Mouse (Mus musculus): Measurements from ENCODE around the gene Pde3b. TPM values are rescaled to one million over a fixed set of nuclear protein-coding genes. Genes with fewer than 3 reads are reported as not detected.
A peak's percentile ranks its signal among the peaks of the same experiment; 100 is the strongest.
"Not testable (repeated sequence)": the region's sequence is repeated elsewhere in the genome, so short reads cannot be mapped to it uniquely, and the experiment has no call there.

Pde3b gene
- polyA plus RNA-seq, 1 experiment from 2014 or later, result 4.5 TPM

GRCm38 (mm10) chr7:114494033-114494432, 79.0 kb downstream of the Pde3b start:
- 89% methylated on average over 5 of the region's 5 CpGs for WGBS
- ATAC-seq, result no peak
- H3K9ac ChIP-seq (replicated peaks; ENCODE audit: low read depth, low read length), result no peak overlapping the region
- no peaks in the 10 kb centered on the region for H3K27me3 ChIP-seq (replicated peaks; ENCODE audit: control insufficient read depth, insufficient read depth, low read length)
- H3K4me3 ChIP-seq (replicated peaks; ENCODE audit: low read length), result no peak overlapping the region
- H3K4me2 ChIP-seq (ENCODE audit: low read length), result no peak overlapping the region
- H3K9me3 ChIP-seq (ENCODE audit: control insufficient read depth, low read length), result no peaks in the 10 kb centered on the region
- H3K36me3 ChIP-seq (ENCODE audit: control insufficient read depth, insufficient read depth), result no peaks in the 10 kb centered on the region
- H3K27ac ChIP-seq (ENCODE audit: low read length), result no peak overlapping the region
- no peaks in the 10 kb centered on the region for H3K4me1 ChIP-seq (replicated peaks; ENCODE audit: control insufficient read depth, insufficient read depth, low read length)

- Histone ChIP-seq H3K4me3 (replicated peaks; ENCODE audit: low read length) (no peak overlapping the region), H3K36me3 (ENCODE audit: control insufficient read depth, insufficient read depth) (no peaks in the 10 kb centered on the region), H3K9me3 (ENCODE audit: control insufficient read depth, low read length) (no peaks in the 10 kb centered on the region), H3K4me2 (ENCODE audit: low read length) (no peak overlapping the region), H3K4me1 (replicated peaks; ENCODE audit: control insufficient read depth, insufficient read depth, low read length) (no peaks in the 10 kb centered on the region), H3K27me3 (replicated peaks; ENCODE audit: control insufficient read depth, insufficient read depth, low read length) (no peaks in the 10 kb centered on the region), H3K9ac (replicated peaks; ENCODE audit: low read depth, low read length) (no peak overlapping the region), H3K27ac (ENCODE audit: low read length) (no peak overlapping the region)
- 90% methylated on average over 1 of the region's 1 CpGs for WGBS
- no peak for ATAC-seq
Measured at GRCm38 (mm10) chr7:114499293-114499692, 84.2 kb downstream of the Pde3b start.

- no peaks in the 10 kb centered on the region for H3K4me1 ChIP-seq (replicated peaks; ENCODE audit: control insufficient read depth, insufficient read depth, low read length)
- H3K4me2 ChIP-seq (ENCODE audit: low read length), result no peak overlapping the region
- H3K36me3 ChIP-seq (ENCODE audit: control insufficient read depth, insufficient read depth), result no peaks in the 10 kb centered on the region
- no peaks in the 10 kb centered on the region for H3K9me3 ChIP-seq (ENCODE audit: control insufficient read depth, low read length)
- WGBS, result 93% methylated on average over 2 of the region's 2 CpGs
- no peak overlapping the region for H3K27ac ChIP-seq (ENCODE audit: low read length)
- H3K27me3 ChIP-seq (replicated peaks; ENCODE audit: control insufficient read depth, insufficient read depth, low read length), result no peaks in the 10 kb centered on the region
- H3K4me3 ChIP-seq (replicated peaks; ENCODE audit: low read length), result no peak overlapping the region
- H3K9ac ChIP-seq (replicated peaks; ENCODE audit: low read depth, low read length), result no peak overlapping the region
- ATAC-seq, result no peak
Measured at GRCm38 (mm10) chr7:114508879-114509278, 93.8 kb downstream of the Pde3b start.

- Histone ChIP-seq H3K9ac (replicated peaks; ENCODE audit: low read depth, low read length) (no peak overlapping the region), H3K27me3 (replicated peaks; ENCODE audit: control insufficient read depth, insufficient read depth, low read length) (no peaks in the 10 kb centered on the region), H3K4me3 (replicated peaks; ENCODE audit: low read length) (no peak overlapping the region), H3K36me3 (ENCODE audit: control insufficient read depth, insufficient read depth) (no peaks in the 10 kb centered on the region), H3K4me1 (replicated peaks; ENCODE audit: control insufficient read depth, insufficient read depth, low read length) (no peaks in the 10 kb centered on the region), H3K9me3 (ENCODE audit: control insufficient read depth, low read length) (no peaks in the 10 kb centered on the region), H3K27ac (ENCODE audit: low read length) (no peak overlapping the region), H3K4me2 (ENCODE audit: low read length) (no peak overlapping the region)
- 94% methylated on average over 1 of the region's 1 CpGs for whole genome bisulfite sequencing
- ATAC-seq, result no peak
Measured at GRCm38 (mm10) chr7:114520122-114520521, 105.0 kb downstream of the Pde3b start.

GRCm38 (mm10) chr7:114526245-114526644, 111.2 kb downstream of the Pde3b start:
- Histone ChIP-seq H3K9ac (replicated peaks; ENCODE audit: low read depth, low read length) (no peak overlapping the region), H3K4me2 (ENCODE audit: low read length) (no peak overlapping the region), H3K27ac (ENCODE audit: low read length) (no peak overlapping the region), H3K27me3 (replicated peaks; ENCODE audit: control insufficient read depth, insufficient read depth, low read length) (no peaks in the 10 kb centered on the region), H3K4me1 (replicated peaks; ENCODE audit: control insufficient read depth, insufficient read depth, low read length) (no peaks in the 10 kb centered on the region), H3K4me3 (replicated peaks; ENCODE audit: low read length) (no peak overlapping the region), H3K36me3 (ENCODE audit: control insufficient read depth, insufficient read depth) (no peaks in the 10 kb centered on the region), H3K9me3 (ENCODE audit: control insufficient read depth, low read length) (no peaks in the 10 kb centered on the region)
- WGBS, result 86% methylated on average over 1 of the region's 1 CpGs
- ATAC-seq, result no peak

GRCm38 (mm10) chr7:114536179-114536578, 121.1 kb downstream of the Pde3b start:
- H3K4me2 ChIP-seq (ENCODE audit: low read length), result no peak overlapping the region
- H3K9me3 ChIP-seq (ENCODE audit: control insufficient read depth, low read length), result no peaks in the 10 kb centered on the region
- H3K9ac ChIP-seq (replicated peaks; ENCODE audit: low read depth, low read length), result no peak overlapping the region
- 100% methylated on average over 1 of the region's 1 CpGs for WGBS
- peaks cover 6% of the 10 kb centered on the region for H3K36me3 ChIP-seq (ENCODE audit: control insufficient read depth, insufficient read depth)
- H3K27ac ChIP-seq (ENCODE audit: low read length), result no peak overlapping the region
- no peak for ATAC-seq
- no peaks in the 10 kb centered on the region for H3K4me1 ChIP-seq (replicated peaks; ENCODE audit: control insufficient read depth, insufficient read depth, low read length)
- H3K27me3 ChIP-seq (replicated peaks; ENCODE audit: control insufficient read depth, insufficient read depth, low read length), result no peaks in the 10 kb centered on the region
- H3K4me3 ChIP-seq (replicated peaks; ENCODE audit: low read length), result no peak overlapping the region

GRCm38 (mm10) chr7:114562531-114563241, 147.6 kb downstream of the Pde3b start, which contains the start of gene Cyp2r1:
TSS of gene Cyp2r1 (minus strand) at chr7:114562972.
- H3K36me3 ChIP-seq (ENCODE audit: control insufficient read depth, insufficient read depth), result no peaks in the 10 kb centered on the region
- H3K4me3 ChIP-seq (replicated peaks; ENCODE audit: low read length), result peak within 1 kb of the TSS; percentile 69
- WGBS, result 1% methylated on average over 56 of the region's 56 CpGs
- ATAC-seq, result peak; percentile 100
- peak within 1 kb of the TSS; percentile 60 for H3K27ac ChIP-seq (ENCODE audit: low read length)
- no peaks in the 10 kb centered on the region for H3K4me1 ChIP-seq (replicated peaks; ENCODE audit: control insufficient read depth, insufficient read depth, low read length)
- H3K9me3 ChIP-seq (ENCODE audit: control insufficient read depth, low read length), result no peaks in the 10 kb centered on the region
- no peaks in the 10 kb centered on the region for H3K27me3 ChIP-seq (replicated peaks; ENCODE audit: control insufficient read depth, insufficient read depth, low read length)
- H3K4me2 ChIP-seq (ENCODE audit: low read length), result peak within 1 kb of the TSS; percentile 86
- peak within 1 kb of the TSS; percentile 72 for H3K9ac ChIP-seq (replicated peaks; ENCODE audit: low read depth, low read length)

GRCm38 (mm10) chr7:114573866-114574265, 158.8 kb downstream of the Pde3b start:
- H3K9ac ChIP-seq (replicated peaks; ENCODE audit: low read depth, low read length); H3K4me3 ChIP-seq (replicated peaks; ENCODE audit: low read length); ATAC-seq; H3K27me3 ChIP-seq (replicated peaks; ENCODE audit: control insufficient read depth, insufficient read depth, low read length); H3K36me3 ChIP-seq (ENCODE audit: control insufficient read depth, insufficient read depth); H3K4me1 ChIP-seq (replicated peaks; ENCODE audit: control insufficient read depth, insufficient read depth, low read length); H3K9me3 ChIP-seq (ENCODE audit: control insufficient read depth, low read length); H3K27ac ChIP-seq (ENCODE audit: low read length); H3K4me2 ChIP-seq (ENCODE audit: low read length): not testable (repeated sequence)
- WGBS, result 96% methylated on average over 4 of the region's 4 CpGs

GRCm38 (mm10) chr7:114576931-114577330, 161.8 kb downstream of the Pde3b start:
- H3K27me3 ChIP-seq (replicated peaks; ENCODE audit: control insufficient read depth, insufficient read depth, low read length), result no peaks in the 10 kb centered on the region
- 75% methylated on average over 3 of the region's 3 CpGs for WGBS
- ATAC-seq, result no peak

GRCm38 (mm10) chr7:114577665-114578064, 162.6 kb downstream of the Pde3b start:
- WGBS, result 82% methylated on average over 1 of the region's 1 CpGs
- no peaks in the 10 kb centered on the region for H3K36me3 ChIP-seq (ENCODE audit: control insufficient read depth, insufficient read depth)
- no peaks in the 10 kb centered on the region for H3K9me3 ChIP-seq (ENCODE audit: control insufficient read depth, low read length)
- H3K4me3 ChIP-seq (replicated peaks; ENCODE audit: low read length), result no peak overlapping the region
- no peak overlapping the region for H3K4me2 ChIP-seq (ENCODE audit: low read length)
- no peaks in the 10 kb centered on the region for H3K4me1 ChIP-seq (replicated peaks; ENCODE audit: control insufficient read depth, insufficient read depth, low read length)
- no peak for ATAC-seq
- H3K27ac ChIP-seq (ENCODE audit: low read length), result no peak overlapping the region
- H3K9ac ChIP-seq (replicated peaks; ENCODE audit: low read depth, low read length), result no peak overlapping the region
- H3K27me3 ChIP-seq (replicated peaks; ENCODE audit: control insufficient read depth, insufficient read depth, low read length), result no peaks in the 10 kb centered on the region

More at GRCm38 (mm10) chr7:114576931-114577330, 161.8 kb downstream of the Pde3b start:
- Histone ChIP-seq H3K9me3 (ENCODE audit: control insufficient read depth, low read length) (no peaks in the 10 kb centered on the region), H3K9ac (replicated peaks; ENCODE audit: low read depth, low read length) (no peak overlapping the region), H3K27ac (ENCODE audit: low read length) (no peak overlapping the region), H3K4me1 (replicated peaks; ENCODE audit: control insufficient read depth, insufficient read depth, low read length) (no peaks in the 10 kb centered on the region), H3K36me3 (ENCODE audit: control insufficient read depth, insufficient read depth) (no peaks in the 10 kb centered on the region), H3K4me3 (replicated peaks; ENCODE audit: low read length) (no peak overlapping the region), H3K4me2 (ENCODE audit: low read length) (no peak overlapping the region)
